Mouse (Mus musculus): Measurements from ENCODE around the gene Mief1. TPM values are rescaled to one million over a fixed set of nuclear protein-coding genes. Genes with fewer than 3 reads are reported as not detected.
A peak's percentile ranks its signal among the peaks of the same experiment; 100 is the strongest.

Mief1 gene
- total and polyA plus RNA-seq, 3 experiments = 19.2 to 34.4 (median 20.7) TPM

GRCm38 (mm10) chr15:80208446-80208845 is 25.4 kb upstream of the Mief1 start:
- dilution Hi-C loops (cut with MboI; ENCODE audit: extremely low pct_ligation_motif_present, extremely low pct_unique_long_range_greater_than_20kb, low sequenced_read_pairs) = no loop called here
- peaks cover 63% of the 10 kb centered on the region for H3K27me3 ChIP-seq (replicated peaks)
- in situ Hi-C loops (cut with MboI; ENCODE audit: low pct_ligation_motif_present, low pct_unique_long_range_greater_than_20kb, low sequenced_read_pairs) = no loop called here

GRCm38 (mm10) chr15:80213688-80214087 is 20.1 kb upstream of the Mief1 start:
- Histone ChIP-seq H3K27me3 (replicated peaks) (peaks cover 32% of the 10 kb centered on the region), H3K79me2 (replicated peaks; ENCODE audit: control insufficient read depth, extremely low read depth, insufficient read depth, poor library complexity, severe bottlenecking) (no peaks in the 10 kb centered on the region), H3K4me3 (replicated peaks in 1 of 3; ENCODE audit: low read depth in 2 of 3, low read length in 2 of 3, poor library complexity in 1 of 3) (no peak overlapping the region), H3K27ac (ENCODE audit: insufficient read depth, low read depth) (no peak overlapping the region), H3K9me3 (replicated peaks; ENCODE audit: low read length) (no peaks in the 10 kb centered on the region), H3K9ac (ENCODE audit: insufficient read depth, low read depth) (no peak overlapping the region), H3K36me3 (replicated peaks in 1 of 2; ENCODE audit: control insufficient read depth in 1 of 2, insufficient read depth in 1 of 2, low read length in 1 of 2) (peaks cover 0 to 1% of the 10 kb centered on the region in 2 experiments), H3K4me2 (ENCODE audit: insufficient read depth, low read depth, poor library complexity, severe bottlenecking) (no peak overlapping the region), H3K4me1 (ENCODE audit: control insufficient read depth in 1 of 2, insufficient read depth in 2 of 2) (peaks cover 6 to 22% of the 10 kb centered on the region in 2 experiments)
- dilution Hi-C loops (cut with MboI; ENCODE audit: extremely low pct_ligation_motif_present, extremely low pct_unique_long_range_greater_than_20kb, low sequenced_read_pairs) (no loop called here), in situ Hi-C loops (cut with MboI; ENCODE audit: low pct_ligation_motif_present, low pct_unique_long_range_greater_than_20kb, low sequenced_read_pairs) (no loop called here)
- no peak for DNase-seq (ENCODE audit: extremely low read depth)
- no peak for TF ChIP-seq SIN3A (IDR thresholded peaks at IDR 0.05; ENCODE audit: low read length)
- TF ChIP-seq USF2 (conservative IDR thresholded peaks at IDR 0.05; ENCODE audit: low read depth, low read length) = no peak

More at GRCm38 (mm10) chr15:80208446-80208845, 25.4 kb upstream of the Mief1 start:
- no peak overlapping the region for H3K4me2 ChIP-seq (ENCODE audit: insufficient read depth, low read depth, poor library complexity, severe bottlenecking)
- no peaks in the 10 kb centered on the region for H3K79me2 ChIP-seq (replicated peaks; ENCODE audit: control insufficient read depth, extremely low read depth, insufficient read depth, poor library complexity, severe bottlenecking)
- H3K27ac ChIP-seq (ENCODE audit: insufficient read depth, low read depth) = no peak overlapping the region
- no peak for DNase-seq (ENCODE audit: extremely low read depth)
- no peak overlapping the region for H3K9ac ChIP-seq (ENCODE audit: insufficient read depth, low read depth)
- peaks cover 0 to 3% of the 10 kb centered on the region in 2 experiments; a peak in 1 of 4 replicates for H3K4me1 ChIP-seq (ENCODE audit: control insufficient read depth in 1 of 2, insufficient read depth in 2 of 2)
- no peak overlapping the region for H3K4me3 ChIP-seq (replicated peaks in 1 of 3; ENCODE audit: low read depth in 2 of 3, low read length in 2 of 3, poor library complexity in 1 of 3)
- H3K36me3 ChIP-seq (replicated peaks in 1 of 2; ENCODE audit: control insufficient read depth in 1 of 2, insufficient read depth in 1 of 2, low read length in 1 of 2) = no peaks in the 10 kb centered on the region
- H3K9me3 ChIP-seq (replicated peaks; ENCODE audit: low read length) = no peaks in the 10 kb centered on the region
- no peak for TF ChIP-seq PAX5 (IDR thresholded peaks at IDR 0.05; ENCODE audit: low read length)
- TF ChIP-seq IRF4 (IDR thresholded peaks at IDR 0.05; ENCODE audit: low read depth, low read length) = no peak
- no peak for TF ChIP-seq CHD2 (IDR thresholded peaks at IDR 0.05; ENCODE audit: low read length)
- no peak for TF ChIP-seq JUND (conservative IDR thresholded peaks at IDR 0.05; ENCODE audit: low read depth, low read length)
- no peak for TF ChIP-seq TBP (conservative IDR thresholded peaks at IDR 0.05; ENCODE audit: low read depth, low read length)

DNA sequence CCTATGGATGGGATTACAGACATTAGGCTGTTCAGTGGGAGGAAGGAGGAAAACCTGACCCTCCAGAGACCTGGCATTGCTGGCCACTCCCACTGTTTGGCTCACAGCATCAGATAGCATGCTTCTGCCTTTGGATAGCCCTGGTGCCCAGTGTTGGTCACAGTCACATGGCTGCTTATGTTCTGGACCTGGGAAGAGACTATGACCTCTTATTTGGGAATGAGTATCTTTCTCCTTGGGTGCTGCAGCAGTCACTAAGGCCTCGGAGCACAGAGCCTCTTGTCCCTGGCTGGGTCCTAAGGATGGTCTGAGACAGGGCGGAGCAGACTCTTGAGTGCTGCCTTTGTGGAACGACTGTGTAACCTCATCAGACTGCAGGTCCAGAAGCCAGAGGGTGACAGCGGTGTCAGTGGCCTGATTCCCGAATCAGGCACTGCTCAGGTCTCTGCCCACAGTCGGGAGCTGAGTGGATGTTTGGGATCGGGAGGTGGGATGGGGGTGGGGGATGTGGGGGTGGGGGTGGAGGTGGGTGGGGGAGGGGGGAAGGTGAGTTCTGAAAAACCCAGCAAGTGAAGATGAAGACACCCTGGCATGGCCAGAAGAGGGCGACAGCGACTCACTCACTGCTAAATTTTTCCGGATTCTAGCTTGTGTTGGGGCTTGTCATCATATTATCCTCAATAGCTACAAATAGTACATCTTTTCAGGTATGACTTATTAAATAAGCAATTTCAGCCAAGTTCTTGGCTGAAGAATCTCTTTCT is 17.9 kb upstream of the Mief1 start:
- Histone ChIP-seq H3K4me2 (ENCODE audit: insufficient read depth, low read depth, poor library complexity, severe bottlenecking) (no peak overlapping the region), H3K36me3 (replicated peaks in 1 of 2; ENCODE audit: control insufficient read depth in 1 of 2, insufficient read depth in 1 of 2, low read length in 1 of 2) (peaks cover 0 to 1% of the 10 kb centered on the region in 2 experiments), H3K27ac (ENCODE audit: insufficient read depth, low read depth) (no peak overlapping the region), H3K4me1 (ENCODE audit: control insufficient read depth in 1 of 2, insufficient read depth in 2 of 2) (peaks cover 10 to 34% of the 10 kb centered on the region in 2 experiments), H3K9ac (ENCODE audit: insufficient read depth, low read depth) (no peak overlapping the region), H3K4me3 (replicated peaks in 1 of 3; ENCODE audit: low read depth in 2 of 3, low read length in 2 of 3, poor library complexity in 1 of 3) (no peak overlapping the region), H3K9me3 (replicated peaks; ENCODE audit: low read length) (no peaks in the 10 kb centered on the region), H3K79me2 (replicated peaks; ENCODE audit: control insufficient read depth, extremely low read depth, insufficient read depth, poor library complexity, severe bottlenecking) (no peaks in the 10 kb centered on the region), H3K27me3 (replicated peaks) (peaks cover 27% of the 10 kb centered on the region)
- in situ Hi-C loops (cut with MboI; ENCODE audit: low pct_ligation_motif_present, low pct_unique_long_range_greater_than_20kb, low sequenced_read_pairs) = loop anchor here (5.0 kb wide), 1 partner anchor 41 kb away; the partner anchor contains the start of gene Atf4
- dilution Hi-C loops (cut with MboI; ENCODE audit: extremely low pct_ligation_motif_present, extremely low pct_unique_long_range_greater_than_20kb, low sequenced_read_pairs) = no loop called here
- DNase-seq (ENCODE audit: extremely low read depth) = peak; percentile 53
- TF ChIP-seq ETS1 (conservative IDR thresholded peaks at IDR 0.05; ENCODE audit: low read depth, low read length) (no peak), MAZ (IDR thresholded peaks at IDR 0.05; ENCODE audit: low read depth, low read length) (peak; percentile 56; the same call in 1 of the 2 replicates), SIN3A (IDR thresholded peaks at IDR 0.05; ENCODE audit: low read length) (no peak), TBP (conservative IDR thresholded peaks at IDR 0.05; ENCODE audit: low read depth, low read length) (no peak), BHLHE40 (IDR thresholded peaks at IDR 0.05; ENCODE audit: low read depth, low read length) (no peak), RCOR1 (conservative IDR thresholded peaks at IDR 0.05; ENCODE audit: low read depth, low read length) (no peak), ZMIZ1 (IDR thresholded peaks at IDR 0.05; ENCODE audit: low read depth, low read length) (no peak), UBTF (IDR thresholded peaks at IDR 0.05; ENCODE audit: low read depth, low read length) (no peak), MYC (IDR thresholded peaks at IDR 0.05; ENCODE audit: low read depth, low read length) (0 out of 2 replicates have a peak, but pooled peaks have one; percentile 48), JUN (IDR thresholded peaks at IDR 0.05; ENCODE audit: insufficient read depth, low read depth, low read length) (no peak), MAX (IDR thresholded peaks at IDR 0.05; ENCODE audit: low read length) (no peak), ZKSCAN1 (IDR thresholded peaks at IDR 0.05; ENCODE audit: borderline replicate concordance, low read depth, low read length) (no peak), CHD2 (IDR thresholded peaks at IDR 0.05; ENCODE audit: low read length) (peak; percentile 34), POLR2A (IDR thresholded peaks at IDR 0.05; ENCODE audit: low read depth, low read length) (no peak), USF2 (conservative IDR thresholded peaks at IDR 0.05; ENCODE audit: low read depth, low read length) (no peak), MEF2A (IDR thresholded peaks at IDR 0.05; ENCODE audit: borderline replicate concordance, low read depth, low read length) (no peak), MAFK (IDR thresholded peaks at IDR 0.05; ENCODE audit: insufficient replicate concordance, low read length) (no peak), CHD1 (IDR thresholded peaks at IDR 0.05; ENCODE audit: low read depth, low read length) (no peak), GABPA (IDR thresholded peaks at IDR 0.05; ENCODE audit: insufficient replicate concordance, low read depth, low read length) (no peak), ZC3H11A (IDR thresholded peaks at IDR 0.05; ENCODE audit: low read depth, low read length) (peak; percentile 31), IRF4 (IDR thresholded peaks at IDR 0.05; ENCODE audit: low read depth, low read length) (no peak), PAX5 (IDR thresholded peaks at IDR 0.05; ENCODE audit: low read length) (no peak)
